Mouse (Mus musculus) CH12.LX (cell line): ENCODE data around the gene Fstl3. TPM values are rescaled to one million over a fixed set of nuclear protein-coding genes. Genes with fewer than 3 reads are reported as not detected.

Experiments used
- DNase-seq: peaks from one replicate; pipeline ENCODE4 v3.0.0-alpha.2; 2013; ENCODE audit errors: extremely low read depth
- H3K27ac ChIP-seq: 2 replicates; pipeline ENCODE4 v1.5.1; 2012; ENCODE audit warnings: low read depth, mild to moderate bottlenecking, control low read depth, moderate library complexity; ENCODE audit not compliant: insufficient read depth
- H3K27me3 ChIP-seq: replicated peaks from 2 replicates; pipeline ENCODE3; 2012; ENCODE audit warnings: inconsistent platforms
- H3K36me3 ChIP-seq, 2 experiments: replicated peaks in 1 of 2; 2 replicates each; pipeline versions ENCODE3 to v1.6.1; 2012; ENCODE audit warnings: inconsistent platforms in 1 of 2, low read length in 1 of 2, mild to moderate bottlenecking in 1 of 2, mixed read lengths in 1 of 2, moderate library complexity in 1 of 2; ENCODE audit not compliant: control insufficient read depth in 1 of 2, insufficient read depth in 1 of 2
- H3K4me1 ChIP-seq, 2 experiments: 2 replicates each; pipeline ENCODE4 v1.6.1; 2012; ENCODE audit warnings: inconsistent platforms in 1 of 2, moderate library complexity in 1 of 2; ENCODE audit not compliant: insufficient read depth in 2 of 2, control insufficient read depth in 1 of 2
- H3K4me2 ChIP-seq: 2 replicates; pipeline ENCODE4 v1.6.1; 2012; ENCODE audit warnings: low read depth, mild to moderate bottlenecking, control low read depth; ENCODE audit not compliant: poor library complexity, insufficient read depth, severe bottlenecking
- H3K4me3 ChIP-seq, 3 experiments: fragments of 150-350 bp in 1 of 3; sonication (generic) in 1 of 3; replicated peaks in 1 of 3; 2 replicates each; pipeline versions ENCODE3 to v1.5.1; 2011 to 2012; ENCODE audit warnings: low read depth in 2 of 3, low read length in 2 of 3, mild to moderate bottlenecking in 2 of 3, moderate library complexity in 2 of 3, control low read depth in 1 of 3, improper control_type of control experiment in 1 of 3, inconsistent platforms in 1 of 3, mixed read lengths in 1 of 3; ENCODE audit not compliant: poor library complexity in 1 of 3
- H3K79me2 ChIP-seq: replicated peaks from 2 replicates; pipeline ENCODE4 v1.6.1; 2012; ENCODE audit warnings: mild to moderate bottlenecking, moderate library complexity; ENCODE audit not compliant: control insufficient read depth, poor library complexity, insufficient read depth, severe bottlenecking; ENCODE audit errors: extremely low read depth
- H3K9ac ChIP-seq: 2 replicates; pipeline ENCODE4 v1.6.1; 2012; ENCODE audit warnings: low read depth, mild to moderate bottlenecking, control low read depth, moderate library complexity; ENCODE audit not compliant: insufficient read depth
- H3K9me3 ChIP-seq: replicated peaks from 2 replicates; pipeline ENCODE3; 2012; ENCODE audit warnings: low read length, inconsistent platforms, mixed read lengths
- BHLHE40 ChIP-seq: IDR thresholded peaks from 2 replicates; pipeline ENCODE4 v1.6.1; 2011; ENCODE audit warnings: mild to moderate bottlenecking, low read depth, low read length, improper control_type of control experiment
- CHD2 ChIP-seq: IDR thresholded peaks from 2 replicates; pipeline ENCODE4 v1.6.1; 2011; ENCODE audit warnings: low read length, improper control_type of control experiment
- CTCF ChIP-seq, 2 experiments: IDR thresholded peaks in 1 of 2; conservative IDR thresholded peaks in 1 of 2; 2 replicates each; pipeline ENCODE4 v1.5.1; 2011 to 2012; ENCODE audit warnings: low read depth in 2 of 2, low read length in 2 of 2, improper control_type of control experiment in 1 of 2, inconsistent platforms in 1 of 2, mild to moderate bottlenecking in 1 of 2, moderate library complexity in 1 of 2
- GABPA ChIP-seq: IDR thresholded peaks from 2 replicates; pipeline ENCODE4 v1.6.1; 2012; ENCODE audit warnings: low read depth, low read length, improper control_type of control experiment, inconsistent platforms; ENCODE audit not compliant: insufficient replicate concordance
- JUND ChIP-seq: conservative IDR thresholded peaks from 2 replicates; pipeline ENCODE4 v1.6.1; 2011; ENCODE audit warnings: low read depth, low read length, improper control_type of control experiment
- MAFK ChIP-seq: IDR thresholded peaks from 2 replicates; pipeline ENCODE4 v1.6.1; 2011; ENCODE audit warnings: low read length, improper control_type of control experiment; ENCODE audit not compliant: insufficient replicate concordance
- MAZ ChIP-seq: IDR thresholded peaks from 2 replicates; pipeline ENCODE4 v1.6.1; 2012; ENCODE audit warnings: low read depth, mild to moderate bottlenecking, inconsistent platforms, low read length, improper control_type of control experiment, moderate library complexity
- MXI1 ChIP-seq: IDR thresholded peaks from 2 replicates; pipeline ENCODE4 v1.6.1; 2011; ENCODE audit warnings: mild to moderate bottlenecking, low read depth, low read length, improper control_type of control experiment
- NELFE ChIP-seq: IDR thresholded peaks from 2 replicates; pipeline ENCODE4 v1.6.1; 2011; ENCODE audit warnings: low read depth, low read length, improper control_type of control experiment
- PAX5 ChIP-seq: IDR thresholded peaks from 2 replicates; pipeline ENCODE4 v1.6.1; 2012; ENCODE audit warnings: low read length, inconsistent platforms, mixed read lengths
- POLR2A ChIP-seq: IDR thresholded peaks from 2 replicates; pipeline ENCODE4 v1.6.1; 2011; ENCODE audit warnings: low read depth, mild to moderate bottlenecking, improper control_type of control experiment, low read length
- POLR2AphosphoS2 ChIP-seq: IDR thresholded peaks from 2 replicates; pipeline ENCODE4 v1.6.1; 2011; ENCODE audit warnings: low read depth, low read length, improper control_type of control experiment
- RCOR1 ChIP-seq: conservative IDR thresholded peaks from 2 replicates; pipeline ENCODE4 v1.6.1; 2012; ENCODE audit warnings: low read depth, mild to moderate bottlenecking, inconsistent platforms, low read length, improper control_type of control experiment
- SIN3A ChIP-seq: IDR thresholded peaks from 2 replicates; pipeline ENCODE4 v1.6.1; 2012; ENCODE audit warnings: low read length, improper control_type of control experiment, inconsistent platforms
- SMC3 ChIP-seq: IDR thresholded peaks from 2 replicates; pipeline ENCODE4 v1.6.1; 2011; ENCODE audit warnings: low read depth, low read length, improper control_type of control experiment
- TBP ChIP-seq: conservative IDR thresholded peaks from 2 replicates; pipeline ENCODE4 v1.6.1; 2011; ENCODE audit warnings: low read depth, low read length, improper control_type of control experiment
- TCF12 ChIP-seq: IDR thresholded peaks from 2 replicates; pipeline ENCODE4 v1.6.1; 2014; ENCODE audit warnings: low read depth, mild to moderate bottlenecking, inconsistent platforms, low read length, improper control_type of control experiment
- UBTF ChIP-seq: IDR thresholded peaks from 2 replicates; pipeline ENCODE4 v1.6.1; 2012; ENCODE audit warnings: low read depth, mild to moderate bottlenecking, inconsistent platforms, low read length, improper control_type of control experiment, moderate library complexity
- USF2 ChIP-seq: conservative IDR thresholded peaks from 2 replicates; pipeline ENCODE4 v1.6.1; 2011; ENCODE audit warnings: low read depth, low read length, improper control_type of control experiment
- dilution Hi-C: fragments of 300-500 bp; cut with MboI; formaldehyde crosslinking; loops from 2 replicates; pipeline ENCODE4 v1.14.3; 2020; ENCODE audit warnings: low sequenced_read_pairs; ENCODE audit not compliant: extremely low pct_unique_long_range_greater_than_20kb, extremely low pct_ligation_motif_present
- in situ Hi-C: fragments of 300-500 bp; cut with MboI; formaldehyde crosslinking; loops from 3 replicates; pipeline ENCODE4 v1.14.3; 2019; ENCODE audit warnings: low sequenced_read_pairs, low pct_ligation_motif_present, low pct_unique_long_range_greater_than_20kb, mixed read lengths
- polyA plus RNA-seq: library from polyadenylated mRNA; unstranded; fragments of >175 nt; gene quantifications from 2 replicates; pipeline ENCODE4 v1.2.1, GENCODE M21; 2012; ENCODE audit warnings: low read depth; ENCODE audit not compliant: insufficient read length
- total RNA-seq, 2 experiments: library from RNA; depleted of rRNA; stranded (reverse); fragments of 300-350 nt in 1 of 2; fragments of >200 nt in 1 of 2; gene quantifications; 2 replicates each; pipeline ENCODE4 v1.2.3; 2012 to 2014

Gene Fstl3
- total and polyA plus RNA-seq, 3 experiments = 0.25 TPM; not detected in 2

- dilution Hi-C loops = no loop called here
- H3K27ac ChIP-seq = no peak overlapping the region
Observed at GRCm38 (mm10) chr10:79780664-79781015, 3.6 kb downstream of the Fstl3 start.

GRCm38 (mm10) chr10:79781139-79781538 lies 4.1 kb downstream of the Fstl3 start:
- H3K79me2 ChIP-seq = no peaks in the 10 kb centered on the region
- no peaks in the 10 kb centered on the region for H3K36me3 ChIP-seq
- H3K9ac ChIP-seq = no peak overlapping the region
- peaks cover 14 to 37% of the 10 kb centered on the region in 2 experiments for H3K4me1 ChIP-seq
- H3K27ac ChIP-seq = no peak overlapping the region
- in situ Hi-C loops (loop anchor here (5.0 kb wide), 1 partner anchor 89 kb away; no protein-coding TSS in a partner anchor), dilution Hi-C loops (no loop called here)
- peaks cover 64% of the 10 kb centered on the region for H3K27me3 ChIP-seq
- TF ChIP-seq MXI1 (no peak), SIN3A (no peak), TBP (no peak), POLR2AphosphoS2 (no peak), RCOR1 (no peak), NELFE (no peak), BHLHE40 (no peak), SMC3 (no peak), USF2 (no peak), MAFK (no peak), PAX5 (no peak), MAZ (no peak), POLR2A (no peak), TCF12 (no peak), CHD2 (no peak)
- H3K9me3 ChIP-seq = no peaks in the 10 kb centered on the region
- peak overlapping the region; percentile 96 for H3K4me2 ChIP-seq
- no peak for DNase-seq
- peak overlapping the region; percentile 20 to 69 (median 41) for H3K4me3 ChIP-seq

More at GRCm38 (mm10) chr10:79780664-79781015, 3.6 kb downstream of the Fstl3 start:
- H3K4me3 ChIP-seq = peak overlapping the region; percentile 20 to 69 (median 41)
- H3K27me3 ChIP-seq = peaks cover 66% of the 10 kb centered on the region
- no peaks in the 10 kb centered on the region for H3K9me3 ChIP-seq
- no peak overlapping the region for H3K9ac ChIP-seq
- TF ChIP-seq JUND = no peak
- in situ Hi-C loops = loop anchor here (5.0 kb wide), 1 partner anchor 88 kb away; no protein-coding TSS in a partner anchor
- H3K4me1 ChIP-seq = peaks cover 14 to 37% of the 10 kb centered on the region in 2 experiments
- peak; percentile 83 for DNase-seq
- H3K36me3 ChIP-seq = no peaks in the 10 kb centered on the region
- H3K4me2 ChIP-seq = peak overlapping the region; percentile 96
- H3K79me2 ChIP-seq = no peaks in the 10 kb centered on the region

GRCm38 (mm10) chr10:79781956-79782355 lies 4.9 kb downstream of the Fstl3 start:
- in situ Hi-C loops = loop anchor here (5.0 kb wide), 1 partner anchor 90 kb away; no protein-coding TSS in a partner anchor
- Histone ChIP-seq H3K79me2 (no peaks in the 10 kb centered on the region), H3K4me2 (no peak overlapping the region), H3K4me1 (peaks cover 14 to 37% of the 10 kb centered on the region in 2 experiments), H3K36me3 (no peaks in the 10 kb centered on the region), H3K27ac (no peak overlapping the region), H3K27me3 (peaks cover 57% of the 10 kb centered on the region), H3K9me3 (no peaks in the 10 kb centered on the region), H3K4me3 (no peak overlapping the region), H3K9ac (no peak overlapping the region)
- dilution Hi-C loops = no loop called here
- DNase-seq = no peak
- no peak for TF ChIP-seq GABPA
- no peak for TF ChIP-seq USF2
- no peak for TF ChIP-seq UBTF
- no peak for TF ChIP-seq MAZ
- peak in 1 of 2 experiments; percentile 13; a peak in 1 of 4 replicates for TF ChIP-seq CTCF (conservative IDR thresholded peaks at IDR 0.05 in 1 of 2, IDR thresholded peaks at IDR 0.05 in 1 of 2; ENCODE audit: low read depth in 2 of 2, low read length in 2 of 2)
